Mouse (Mus musculus) T-helper 1 cell (primary cell): ENCODE results near the gene Epb41l5.

Source experiments
- in situ Hi-C: fragments of 300-600 bp; cut with MboI, MseI; formaldehyde crosslinking; loops from one replicate; pipeline ENCODE4 v1.15.1; 2025; ENCODE audit warnings: high pct_unique_total_duplicates

The Epb41l5 gene

GRCm38 (mm10) chr1:119648205-119649111 is at the start of gene Epb41l5:
Gene Epb41l5 (minus strand): TSS chr1:119649000.
- in situ Hi-C loops: no loop called here

GRCm38 (mm10) chr1:119696860-119697259 is 48.1 kb upstream of the Epb41l5 start:
- in situ Hi-C loops: loop anchor here (10.0 kb wide), 1 partner anchor 1188 kb away; no protein-coding TSS in a partner anchor

GRCm38 (mm10) chr1:119685773-119686558 is 37.2 kb upstream of the Epb41l5 start:
- in situ Hi-C loops: no loop called here

- in situ Hi-C loops: no loop called here
These were observed 32.9 kb upstream of the Epb41l5 start for GRCm38 (mm10) chr1:119681663-119682213.

- in situ Hi-C loops: no loop called here
These were observed 26.2 kb upstream of the Epb41l5 start for GRCm38 (mm10) chr1:119674984-119675383.

GRCm38 (mm10) chr1:119666904-119667303 is 18.1 kb upstream of the Epb41l5 start:
- in situ Hi-C loops: no loop called here

- in situ Hi-C loops: loop anchor here (10.0 kb wide), 1 partner anchor 110 kb away; no protein-coding TSS in a partner anchor
These were observed 5.5 kb upstream of the Epb41l5 start for GRCm38 (mm10) chr1:119654307-119654706.

GRCm38 (mm10) chr1:119650386-119650785 is 1.6 kb upstream of the Epb41l5 start:
- in situ Hi-C loops: loop anchor here (10.0 kb wide), 1 partner anchor 106 kb away; no protein-coding TSS in a partner anchor

- in situ Hi-C loops: loop anchor here (10.0 kb wide), 1 partner anchor 105 kb away; no protein-coding TSS in a partner anchor
These were observed 827 bp upstream of the Epb41l5 start for GRCm38 (mm10) chr1:119649627-119650026.

GRCm38 (mm10) chr1:119646356-119646755 is 2.4 kb downstream of the Epb41l5 start:
- in situ Hi-C loops: no loop called here

GRCm38 (mm10) chr1:119642367-119642766 is 6.4 kb downstream of the Epb41l5 start:
- in situ Hi-C loops: no loop called here

GRCm38 (mm10) chr1:119641090-119641812 is 7.5 kb downstream of the Epb41l5 start:
- in situ Hi-C loops: no loop called here

GRCm38 (mm10) chr1:119640006-119640405 is 8.8 kb downstream of the Epb41l5 start:
- in situ Hi-C loops: no loop called here

- in situ Hi-C loops: no loop called here
These were observed 11.4 kb downstream of the Epb41l5 start for GRCm38 (mm10) chr1:119637188-119638023.

GRCm38 (mm10) chr1:119634746-119635145 is 14.1 kb downstream of the Epb41l5 start:
- in situ Hi-C loops: no loop called here

GRCm38 (mm10) chr1:119630428-119630827 is 18.4 kb downstream of the Epb41l5 start:
- in situ Hi-C loops: no loop called here

GRCm38 (mm10) chr1:119626837-119627236 is 22.0 kb downstream of the Epb41l5 start:
- in situ Hi-C loops: no loop called here

GRCm38 (mm10) chr1:119624444-119624843 is 24.4 kb downstream of the Epb41l5 start:
- in situ Hi-C loops: loop anchor here (25.0 kb wide), 1 partner anchor 537 kb away; no protein-coding TSS in a partner anchor

GRCm38 (mm10) chr1:119605396-119605795 is 43.4 kb downstream of the Epb41l5 start:
- in situ Hi-C loops: loop anchor here (25.0 kb wide), 1 partner anchor 518 kb away; no protein-coding TSS in a partner anchor

- in situ Hi-C loops: loop anchor here (25.0 kb wide), 1 partner anchor 515 kb away; no protein-coding TSS in a partner anchor
These were observed 46.4 kb downstream of the Epb41l5 start for GRCm38 (mm10) chr1:119602448-119602847.
